Mouse (Mus musculus): ENCODE measurements around the gene Lcp2. TPM values are rescaled to one million over a fixed set of nuclear protein-coding genes. Genes with fewer than 3 reads are reported as not detected.

The Lcp2 gene
- polyA plus RNA-seq, 1 experiment = 53.6 TPM

GRCm38 (mm10) chr11:34050063-34050462 lies 3.3 kb downstream of the Lcp2 start:
- Histone ChIP-seq H3K27ac (ENCODE audit: control insufficient read depth, insufficient read depth, low read depth, low read length, poor library complexity) (no peak overlapping the region), H3K4me1 (ENCODE audit: control insufficient read depth, insufficient read depth, low read length) (peaks cover 13% of the 10 kb centered on the region), H3K4me3 (replicated peaks; ENCODE audit: control insufficient read depth, low read depth, low read length) (peak overlapping the region; percentile 24)
- WGBS = 53% methylated on average over 1 of the region's 1 CpGs
- no peak for TF ChIP-seq CTCF (IDR thresholded peaks at IDR 0.05; ENCODE audit: control insufficient read depth, insufficient read depth, low read length)
- TF ChIP-seq POLR2A (IDR thresholded peaks at IDR 0.05; ENCODE audit: borderline replicate concordance, control insufficient read depth, low read depth, low read length) = no peak

- 4% methylated on average over 2 of the region's 2 CpGs for WGBS
- TF ChIP-seq CTCF (IDR thresholded peaks at IDR 0.05; ENCODE audit: control insufficient read depth, insufficient read depth, low read length) = no peak
- no peak for TF ChIP-seq POLR2A (IDR thresholded peaks at IDR 0.05; ENCODE audit: borderline replicate concordance, control insufficient read depth, low read depth, low read length)
These were observed 3.9 kb downstream of the Lcp2 start for GRCm38 (mm10) chr11:34050643-34051042.

DNA sequence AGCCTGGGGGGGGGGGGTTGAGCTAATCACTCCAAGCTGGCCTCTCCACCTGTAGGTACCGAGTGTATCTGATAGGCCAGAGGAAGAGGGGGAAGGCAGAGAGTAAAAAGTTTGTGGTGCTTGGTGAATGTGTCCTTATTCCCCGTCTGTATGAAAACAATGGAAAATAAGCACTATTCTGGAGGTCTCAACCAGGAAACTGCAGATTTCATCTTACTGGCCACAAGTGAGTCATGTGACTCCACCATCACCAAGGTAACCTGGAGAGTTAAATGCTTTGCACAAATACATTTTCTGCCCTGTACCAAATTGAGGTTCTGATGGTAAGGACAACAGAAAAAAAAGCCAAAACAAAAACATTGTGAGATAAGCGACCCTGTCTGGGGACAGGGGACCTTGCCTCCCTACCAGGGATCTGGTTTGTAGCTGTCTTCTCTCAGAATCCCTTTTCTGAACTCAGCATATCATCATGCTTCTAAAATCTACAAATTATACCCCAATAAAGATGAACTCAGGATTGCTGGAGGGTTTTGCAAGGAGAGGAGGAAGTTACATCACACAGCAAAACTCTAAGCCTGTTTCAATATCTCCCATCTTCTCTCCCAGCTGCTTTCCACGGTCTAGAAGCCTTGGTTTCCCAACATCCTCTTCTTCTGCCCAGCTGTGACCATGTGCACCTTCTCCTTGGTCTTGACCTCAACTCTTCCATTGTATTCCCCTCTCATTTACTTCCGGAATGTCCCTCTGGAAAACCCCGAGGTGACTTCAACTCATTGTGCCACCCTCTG lies 6.5 kb downstream of the Lcp2 start:
- no peak overlapping the region for H3K4me3 ChIP-seq (replicated peaks; ENCODE audit: control insufficient read depth, low read depth, low read length)
- 37% methylated on average over 6 of the region's 6 CpGs for WGBS
- H3K4me1 ChIP-seq (ENCODE audit: control insufficient read depth, insufficient read depth, low read length) = peaks cover 9% of the 10 kb centered on the region
- TF ChIP-seq POLR2A (IDR thresholded peaks at IDR 0.05; ENCODE audit: borderline replicate concordance, control insufficient read depth, low read depth, low read length) (no peak), CTCF (IDR thresholded peaks at IDR 0.05; ENCODE audit: control insufficient read depth, insufficient read depth, low read length) (no peak)
- H3K27ac ChIP-seq (ENCODE audit: control insufficient read depth, insufficient read depth, low read depth, low read length, poor library complexity) = peak overlapping the region; percentile 28; the same call in 1 of the 2 replicates

More at GRCm38 (mm10) chr11:34050643-34051042, 3.9 kb downstream of the Lcp2 start:
- H3K4me3 ChIP-seq (replicated peaks; ENCODE audit: control insufficient read depth, low read depth, low read length) = no peak overlapping the region
- H3K4me1 ChIP-seq (ENCODE audit: control insufficient read depth, insufficient read depth, low read length) = peaks cover 12% of the 10 kb centered on the region
- no peak overlapping the region for H3K27ac ChIP-seq (ENCODE audit: control insufficient read depth, insufficient read depth, low read depth, low read length, poor library complexity)

DNA sequence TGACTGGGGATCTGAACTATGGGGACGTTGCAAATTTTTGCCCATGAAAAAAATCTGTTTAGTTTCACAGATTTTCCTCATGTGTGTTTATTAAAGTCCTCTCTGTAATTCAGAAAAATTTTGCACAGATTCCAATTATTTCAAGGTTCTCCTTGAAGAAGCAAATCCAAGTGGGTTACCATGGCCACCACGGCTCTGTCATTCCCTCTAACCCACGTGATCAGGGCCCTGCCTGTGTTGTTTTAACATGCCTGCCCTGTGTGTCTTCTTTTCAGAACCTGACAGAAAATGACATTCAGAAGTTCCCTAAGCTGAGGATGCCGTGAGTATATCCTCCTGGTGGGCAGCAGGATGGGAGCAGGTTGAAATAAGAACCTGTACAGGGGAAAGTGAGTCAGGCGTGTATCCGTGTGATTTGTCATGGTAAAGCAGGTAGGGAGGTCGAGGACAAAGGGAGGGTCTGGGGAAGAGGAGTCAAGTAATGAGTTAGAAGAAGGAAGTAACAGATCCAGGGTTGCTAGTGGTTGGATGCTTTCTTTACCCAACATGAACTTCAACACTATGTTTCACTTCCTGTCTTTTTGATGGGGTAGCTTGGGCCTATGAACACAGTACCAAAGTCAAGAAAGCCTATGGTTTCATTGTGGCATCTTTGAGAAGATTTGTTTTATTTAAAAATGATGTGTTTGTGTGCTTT lies 7.5 kb downstream of the Lcp2 start:
- 59% methylated on average over 7 of the region's 7 CpGs for WGBS
- peak overlapping the region; percentile 60; the same call in 1 of the 2 replicates for H3K27ac ChIP-seq (ENCODE audit: control insufficient read depth, insufficient read depth, low read depth, low read length, poor library complexity)

DNA sequence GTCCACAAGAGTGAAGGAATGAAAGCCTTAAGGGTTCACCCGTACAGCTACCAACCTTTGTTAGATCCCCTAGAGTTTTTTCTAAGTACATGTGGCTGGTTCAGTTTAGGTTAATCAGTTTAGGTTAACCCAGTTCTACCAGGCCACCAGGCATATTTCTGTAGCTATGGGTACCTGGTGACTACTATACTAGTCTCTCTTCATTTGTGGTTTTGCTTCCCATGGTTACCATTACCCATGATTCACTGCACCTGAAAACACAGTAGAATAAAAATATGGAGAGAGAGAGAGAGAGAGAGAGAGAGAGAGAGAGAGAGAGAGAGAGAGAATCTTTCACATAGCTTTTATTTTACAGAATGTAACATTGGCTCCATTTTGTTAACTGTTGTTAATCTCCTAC lies 10.0 kb downstream of the Lcp2 start:
- H3K4me3 ChIP-seq (replicated peaks; ENCODE audit: control insufficient read depth, low read depth, low read length) = no peak overlapping the region
- WGBS = 64% methylated on average over 1 of the region's 1 CpGs
- TF ChIP-seq CTCF (IDR thresholded peaks at IDR 0.05; ENCODE audit: control insufficient read depth, insufficient read depth, low read length) = no peak
- H3K27ac ChIP-seq (ENCODE audit: control insufficient read depth, insufficient read depth, low read depth, low read length, poor library complexity) = no peak overlapping the region
- peaks cover 8% of the 10 kb centered on the region for H3K4me1 ChIP-seq (ENCODE audit: control insufficient read depth, insufficient read depth, low read length)

More for the DNA sequence above, 7.5 kb downstream of the Lcp2 start:
- Histone ChIP-seq H3K4me1 (ENCODE audit: control insufficient read depth, insufficient read depth, low read length) (peaks cover 9% of the 10 kb centered on the region), H3K4me3 (replicated peaks; ENCODE audit: control insufficient read depth, low read depth, low read length) (no peak overlapping the region)
- TF ChIP-seq POLR2A (IDR thresholded peaks at IDR 0.05; ENCODE audit: borderline replicate concordance, control insufficient read depth, low read depth, low read length) = no peak
- TF ChIP-seq CTCF (IDR thresholded peaks at IDR 0.05; ENCODE audit: control insufficient read depth, insufficient read depth, low read length) = no peak

DNA sequence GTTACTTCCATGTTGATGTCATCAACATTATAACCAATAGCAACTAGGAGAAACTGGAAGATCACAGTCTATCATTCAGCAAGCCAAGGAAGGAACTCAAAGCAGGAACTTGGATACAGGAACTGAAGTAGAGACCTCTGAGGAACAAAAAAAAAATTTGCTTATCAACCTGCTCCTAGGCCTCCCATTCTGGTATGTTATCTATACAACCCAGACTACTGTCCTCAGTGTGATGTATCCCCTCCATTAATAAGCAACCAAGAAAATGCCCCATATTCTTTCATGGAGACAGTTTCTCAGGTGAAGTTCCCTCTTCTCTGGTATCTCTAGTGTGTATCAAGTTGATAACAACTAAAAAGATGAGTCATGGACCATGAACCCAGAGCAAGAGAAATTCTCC lies 11.6 kb downstream of the Lcp2 start:
- TF ChIP-seq POLR2A (IDR thresholded peaks at IDR 0.05; ENCODE audit: borderline replicate concordance, control insufficient read depth, low read depth, low read length) = no peak
- no peak for TF ChIP-seq CTCF (IDR thresholded peaks at IDR 0.05; ENCODE audit: control insufficient read depth, insufficient read depth, low read length)
- Histone ChIP-seq H3K4me3 (replicated peaks; ENCODE audit: control insufficient read depth, low read depth, low read length) (no peak overlapping the region), H3K4me1 (ENCODE audit: control insufficient read depth, insufficient read depth, low read length) (peaks cover 10% of the 10 kb centered on the region), H3K27ac (ENCODE audit: control insufficient read depth, insufficient read depth, low read depth, low read length, poor library complexity) (no peak overlapping the region)

DNA sequence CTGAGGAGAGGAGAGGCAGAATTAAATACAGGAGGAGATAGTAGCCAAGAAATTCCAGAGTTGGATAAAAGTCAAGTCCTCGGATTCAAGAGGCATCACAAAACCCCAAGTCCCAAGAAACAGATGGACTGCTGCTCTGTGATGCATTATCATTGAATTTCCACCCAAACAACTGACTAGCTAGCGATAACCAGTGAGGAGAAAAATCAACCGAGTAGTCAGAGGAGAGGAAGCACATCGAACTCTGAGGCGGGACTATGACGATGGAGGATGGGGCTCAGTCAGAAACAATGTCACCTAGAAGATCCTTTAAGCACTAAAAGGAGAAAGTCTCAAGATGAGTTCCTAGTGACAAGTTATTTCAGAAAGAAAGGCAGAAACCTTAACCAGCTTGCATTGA lies 12.2 kb downstream of the Lcp2 start:
- no peak for TF ChIP-seq POLR2A (IDR thresholded peaks at IDR 0.05; ENCODE audit: borderline replicate concordance, control insufficient read depth, low read depth, low read length)
- TF ChIP-seq CTCF (IDR thresholded peaks at IDR 0.05; ENCODE audit: control insufficient read depth, insufficient read depth, low read length) = no peak
- Histone ChIP-seq H3K27ac (ENCODE audit: control insufficient read depth, insufficient read depth, low read depth, low read length, poor library complexity) (no peak overlapping the region), H3K4me1 (ENCODE audit: control insufficient read depth, insufficient read depth, low read length) (peaks cover 12% of the 10 kb centered on the region), H3K4me3 (replicated peaks; ENCODE audit: control insufficient read depth, low read depth, low read length) (no peak overlapping the region)
- 70% methylated on average over 6 of the region's 6 CpGs for WGBS

DNA sequence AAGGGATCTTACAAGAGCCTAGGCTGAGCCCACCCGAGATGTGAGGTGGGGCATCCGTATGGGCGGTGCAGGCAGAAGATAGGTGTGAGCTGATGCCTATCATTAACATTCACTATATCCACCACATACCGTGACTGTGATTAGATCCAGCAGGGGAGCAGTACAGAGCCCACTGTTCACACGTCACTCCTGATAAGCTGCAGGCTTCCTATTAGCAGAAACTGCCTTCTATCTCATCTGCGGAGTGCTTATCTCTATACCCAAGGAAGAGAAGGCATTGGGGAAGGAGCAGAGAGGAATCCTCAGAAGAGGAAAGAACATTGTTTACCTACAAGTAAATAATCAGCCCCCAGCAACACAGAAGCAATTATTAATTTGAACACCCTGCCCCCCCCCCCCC lies 15.0 kb downstream of the Lcp2 start:
- H3K4me1 ChIP-seq (ENCODE audit: control insufficient read depth, insufficient read depth, low read length) = peaks cover 20% of the 10 kb centered on the region

More for the DNA sequence above, 15.0 kb downstream of the Lcp2 start:
- WGBS = 56% methylated on average over 6 of the region's 6 CpGs
- no peak overlapping the region for H3K27ac ChIP-seq (ENCODE audit: control insufficient read depth, insufficient read depth, low read depth, low read length, poor library complexity)
- TF ChIP-seq POLR2A (IDR thresholded peaks at IDR 0.05; ENCODE audit: borderline replicate concordance, control insufficient read depth, low read depth, low read length) (no peak), CTCF (IDR thresholded peaks at IDR 0.05; ENCODE audit: control insufficient read depth, insufficient read depth, low read length) (no peak)
- no peak overlapping the region for H3K4me3 ChIP-seq (replicated peaks; ENCODE audit: control insufficient read depth, low read depth, low read length)

All from bone marrow, adult 2 months (tissue).